Mouse (Mus musculus) ES-Bruce4 (cell line): ENCODE data around the gene Gm3594.
"Not testable (repeated sequence)": the region's sequence is repeated elsewhere in the genome, so short reads cannot be mapped to it uniquely, and the experiment has no call there.

Experiments
- CTCF ChIP-seq: IDR thresholded peaks from one replicate; pipeline ENCODE4 v1.8.1; 2011; ENCODE audit warnings: low read depth, low read length
- EP300 ChIP-seq: IDR thresholded peaks from 2 replicates; pipeline ENCODE4 v1.6.1; 2011; ENCODE audit warnings: low read depth, low read length; ENCODE audit not compliant: insufficient read depth
- POLR2A ChIP-seq: IDR thresholded peaks from one replicate; pipeline ENCODE4 v1.8.1; 2011; ENCODE audit warnings: low read length; ENCODE audit not compliant: insufficient read depth

GRCm38 (mm10) chr14:6471856-6472255 is 27.4 kb upstream of the Gm3594 start:
- TF ChIP-seq POLR2A, CTCF, EP300: not testable (repeated sequence)
